Mouse (Mus musculus): ENCODE data around the gene Ccnf. TPM values are rescaled to one million over a fixed set of nuclear protein-coding genes. Genes with fewer than 3 reads are reported as not detected.

The Ccnf gene
- polyA plus RNA-seq, 1 experiment from 2014 or later, result 11.8 TPM

DNA sequence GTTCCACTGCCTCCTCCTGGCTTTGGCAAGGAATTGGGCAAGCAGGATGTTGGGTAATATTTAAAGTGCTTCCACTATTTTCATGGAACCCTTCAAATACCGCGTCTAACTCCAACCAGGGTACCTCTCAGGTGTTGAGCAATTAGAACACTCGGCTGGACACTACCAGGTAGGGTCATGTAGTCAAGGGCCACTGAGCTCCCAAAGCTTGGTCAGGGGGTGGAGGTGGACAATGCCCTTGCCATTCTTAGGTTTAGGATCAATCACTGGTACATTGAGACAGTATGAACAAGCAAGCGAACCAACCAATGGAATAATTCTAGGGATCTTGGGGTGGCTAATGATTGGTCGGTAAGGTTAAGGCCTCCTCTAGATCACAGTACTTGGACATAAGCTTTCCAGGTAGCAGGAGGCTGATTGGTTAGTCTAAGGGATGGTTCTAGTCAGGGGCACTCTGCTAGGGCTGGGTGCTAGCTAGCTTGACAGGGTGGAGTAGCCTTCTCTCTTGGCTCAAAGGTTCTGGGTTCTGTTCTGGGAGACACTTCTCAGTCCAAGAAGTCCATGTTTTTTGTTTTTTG is 38.8 kb downstream of the Ccnf start:
- no peak for DNase-seq (ENCODE audit: low spot score)
- peaks cover 19% of the 10 kb centered on the region for H3K4me1 ChIP-seq (replicated peaks; ENCODE audit: control insufficient read depth, insufficient read depth)

DNA sequence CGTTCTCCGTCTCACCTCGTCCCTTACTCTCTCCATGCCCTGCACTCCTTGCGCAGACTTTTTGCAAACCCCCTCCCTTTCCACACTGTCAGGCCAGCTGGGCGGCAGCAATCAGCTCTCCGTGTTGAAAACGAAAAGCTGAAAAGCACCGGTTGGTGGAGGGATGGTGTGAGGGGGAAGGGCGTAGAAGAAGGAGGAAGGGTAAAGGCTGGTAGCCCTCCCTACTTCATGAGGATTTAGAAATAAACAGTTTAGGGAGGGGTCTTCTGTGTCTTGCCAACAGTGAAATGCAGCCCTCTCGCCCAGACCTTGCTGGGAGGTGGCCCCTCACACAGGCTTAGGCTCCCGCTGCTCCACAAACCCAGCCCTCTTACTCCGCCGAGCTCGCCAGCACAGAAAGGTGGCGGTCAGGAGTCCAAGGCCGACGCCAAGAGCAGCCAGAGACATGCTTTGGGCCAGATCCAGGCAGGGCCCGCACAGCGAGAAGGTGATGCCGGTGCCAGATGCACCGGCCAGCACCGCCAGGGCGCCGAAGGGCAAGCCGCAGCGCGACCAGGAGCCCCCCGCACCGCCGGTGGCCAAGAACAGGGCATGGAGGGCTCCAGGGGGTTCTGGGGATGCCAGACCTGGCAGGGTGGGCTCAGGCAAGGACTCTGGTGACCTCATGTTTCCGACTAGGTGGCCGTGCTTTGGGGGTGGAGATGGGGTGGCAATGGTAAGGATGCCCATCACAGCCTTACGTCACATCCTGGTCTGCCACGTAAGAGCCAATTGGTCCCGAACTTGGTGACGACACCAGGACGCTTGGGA is 39.4 kb downstream of the Ccnf start:
- peak; percentile 12; the same call in 1 of the 2 replicates for ATAC-seq (ENCODE audit: low FRiP score, low TSS enrichment)
- Histone ChIP-seq H3K9ac (ENCODE audit: low read length) (peak overlapping the region; percentile 48; the same call in 1 of the 2 replicates), H3K27ac (replicated peaks) (peak overlapping the region; percentile 85)

More for the DNA sequence above, 38.8 kb downstream of the Ccnf start:
- TF ChIP-seq CTCF (IDR thresholded peaks at IDR 0.05; ENCODE audit: low read depth), result peak; percentile 51
- no peak for TF ChIP-seq EP300 (optimal IDR thresholded peaks at IDR 0.05)
- H3K4me3 ChIP-seq (ENCODE audit: low read depth, low read length), result peak overlapping the region; percentile 34; the same call in 1 of the 2 replicates
- peaks cover 3% of the 10 kb centered on the region; the same call in 1 of the 2 replicates for H3K27me3 ChIP-seq (ENCODE audit: control insufficient read depth, insufficient read depth, low read length)
- H3K4me2 ChIP-seq (replicated peaks; ENCODE audit: low read depth), result peak overlapping the region; percentile 69
- ATAC-seq (ENCODE audit: low FRiP score, low TSS enrichment), result no peak
- H3K36me3 ChIP-seq (ENCODE audit: control insufficient read depth, insufficient read depth, low read length), result no peaks in the 10 kb centered on the region
- no peak overlapping the region for H3K9ac ChIP-seq (ENCODE audit: low read length)
- WGBS, result 40% methylated on average over 5 of the region's 5 CpGs
- peak overlapping the region; percentile 85 for H3K27ac ChIP-seq (replicated peaks)
- H3K9me3 ChIP-seq (ENCODE audit: control insufficient read depth, low read length), result no peaks in the 10 kb centered on the region

DNA sequence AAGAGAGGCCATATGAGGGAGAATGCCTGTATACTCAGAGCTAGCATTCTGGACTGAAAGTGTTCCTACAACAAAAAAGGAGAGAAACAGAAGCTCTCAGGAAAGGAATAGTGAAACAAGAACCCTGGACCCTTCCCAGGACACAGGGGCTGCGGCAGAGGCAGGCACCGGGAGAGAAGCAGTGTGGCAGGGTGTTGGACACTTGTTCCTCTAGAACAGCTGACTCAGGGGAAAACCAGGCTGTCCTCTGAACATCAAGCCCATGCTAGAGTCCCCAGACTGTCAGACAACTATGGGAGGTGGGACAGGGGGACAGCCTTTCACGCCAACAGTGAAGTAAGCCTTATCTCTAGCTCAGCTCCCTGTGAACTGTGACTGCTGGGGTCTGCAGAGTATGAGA is 40.7 kb downstream of the Ccnf start:
- Histone ChIP-seq H3K36me3 (ENCODE audit: control insufficient read depth, insufficient read depth, low read length) (no peaks in the 10 kb centered on the region), H3K9ac (ENCODE audit: low read length) (no peak overlapping the region), H3K27ac (replicated peaks) (peak overlapping the region; percentile 85; the same call in 1 of the 2 replicates), H3K4me3 (ENCODE audit: low read depth, low read length) (no peak overlapping the region), H3K4me1 (replicated peaks; ENCODE audit: control insufficient read depth, insufficient read depth) (peaks cover 24% of the 10 kb centered on the region), H3K9me3 (ENCODE audit: control insufficient read depth, low read length) (no peaks in the 10 kb centered on the region), H3K4me2 (replicated peaks; ENCODE audit: low read depth) (no peak overlapping the region), H3K27me3 (ENCODE audit: control insufficient read depth, insufficient read depth, low read length) (peaks cover 3% of the 10 kb centered on the region; the same call in 1 of the 2 replicates)
- DNase-seq (ENCODE audit: low spot score), result no peak
- no peak for ATAC-seq (ENCODE audit: low FRiP score, low TSS enrichment)
- TF ChIP-seq EP300 (optimal IDR thresholded peaks at IDR 0.05), result no peak
- TF ChIP-seq CTCF (IDR thresholded peaks at IDR 0.05; ENCODE audit: low read depth), result no peak
- 79% methylated on average over 3 of the region's 3 CpGs for WGBS

More for the DNA sequence above, 39.4 kb downstream of the Ccnf start:
- H3K9me3 ChIP-seq (ENCODE audit: control insufficient read depth, low read length), result no peaks in the 10 kb centered on the region
- H3K36me3 ChIP-seq (ENCODE audit: control insufficient read depth, insufficient read depth, low read length), result no peaks in the 10 kb centered on the region
- TF ChIP-seq CTCF (IDR thresholded peaks at IDR 0.05; ENCODE audit: low read depth) (0 out of 2 replicates have a peak, but pooled peaks have one; percentile 12), EP300 (optimal IDR thresholded peaks at IDR 0.05) (no peak)
- peak overlapping the region; percentile 69 for H3K4me2 ChIP-seq (replicated peaks; ENCODE audit: low read depth)
- DNase-seq (ENCODE audit: low spot score), result peak; percentile 48
- peaks cover 19% of the 10 kb centered on the region for H3K4me1 ChIP-seq (replicated peaks; ENCODE audit: control insufficient read depth, insufficient read depth)
- 6% methylated on average over 37 of the region's 37 CpGs for WGBS
- peak overlapping the region; percentile 34 for H3K4me3 ChIP-seq (ENCODE audit: low read depth, low read length)
- peaks cover 3% of the 10 kb centered on the region; the same call in 1 of the 2 replicates for H3K27me3 ChIP-seq (ENCODE audit: control insufficient read depth, insufficient read depth, low read length)

DNA sequence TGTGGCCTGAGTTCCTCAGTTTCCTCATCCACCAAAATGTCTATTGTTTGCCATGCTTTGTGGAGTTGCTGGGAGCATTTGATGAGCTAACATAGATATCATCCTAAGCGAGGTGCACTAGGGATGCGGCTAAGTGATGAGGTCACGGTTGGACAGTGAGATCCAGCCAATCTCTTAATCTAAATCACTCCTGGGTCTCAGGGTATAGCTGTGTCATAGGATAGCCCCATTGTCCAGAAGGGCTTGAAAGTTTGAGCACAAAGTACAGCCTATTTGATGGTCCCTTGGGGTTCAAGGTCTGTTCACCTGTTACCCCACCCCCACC is 41.4 kb downstream of the Ccnf start:
- no peak for TF ChIP-seq CTCF (IDR thresholded peaks at IDR 0.05; ENCODE audit: low read depth)
- TF ChIP-seq EP300 (optimal IDR thresholded peaks at IDR 0.05), result no peak
- Histone ChIP-seq H3K4me1 (replicated peaks; ENCODE audit: control insufficient read depth, insufficient read depth) (peaks cover 25% of the 10 kb centered on the region), H3K27ac (replicated peaks) (peak overlapping the region; percentile 87), H3K4me2 (replicated peaks; ENCODE audit: low read depth) (no peak overlapping the region), H3K27me3 (ENCODE audit: control insufficient read depth, insufficient read depth, low read length) (peaks cover 3% of the 10 kb centered on the region; the same call in 1 of the 2 replicates), H3K9ac (ENCODE audit: low read length) (no peak overlapping the region), H3K36me3 (ENCODE audit: control insufficient read depth, insufficient read depth, low read length) (no peaks in the 10 kb centered on the region), H3K9me3 (ENCODE audit: control insufficient read depth, low read length) (no peaks in the 10 kb centered on the region), H3K4me3 (ENCODE audit: low read depth, low read length) (no peak overlapping the region)
- 56% methylated on average over 3 of the region's 3 CpGs for WGBS
- ATAC-seq (ENCODE audit: low FRiP score, low TSS enrichment), result no peak
- no peak for DNase-seq (ENCODE audit: low spot score)

DNA sequence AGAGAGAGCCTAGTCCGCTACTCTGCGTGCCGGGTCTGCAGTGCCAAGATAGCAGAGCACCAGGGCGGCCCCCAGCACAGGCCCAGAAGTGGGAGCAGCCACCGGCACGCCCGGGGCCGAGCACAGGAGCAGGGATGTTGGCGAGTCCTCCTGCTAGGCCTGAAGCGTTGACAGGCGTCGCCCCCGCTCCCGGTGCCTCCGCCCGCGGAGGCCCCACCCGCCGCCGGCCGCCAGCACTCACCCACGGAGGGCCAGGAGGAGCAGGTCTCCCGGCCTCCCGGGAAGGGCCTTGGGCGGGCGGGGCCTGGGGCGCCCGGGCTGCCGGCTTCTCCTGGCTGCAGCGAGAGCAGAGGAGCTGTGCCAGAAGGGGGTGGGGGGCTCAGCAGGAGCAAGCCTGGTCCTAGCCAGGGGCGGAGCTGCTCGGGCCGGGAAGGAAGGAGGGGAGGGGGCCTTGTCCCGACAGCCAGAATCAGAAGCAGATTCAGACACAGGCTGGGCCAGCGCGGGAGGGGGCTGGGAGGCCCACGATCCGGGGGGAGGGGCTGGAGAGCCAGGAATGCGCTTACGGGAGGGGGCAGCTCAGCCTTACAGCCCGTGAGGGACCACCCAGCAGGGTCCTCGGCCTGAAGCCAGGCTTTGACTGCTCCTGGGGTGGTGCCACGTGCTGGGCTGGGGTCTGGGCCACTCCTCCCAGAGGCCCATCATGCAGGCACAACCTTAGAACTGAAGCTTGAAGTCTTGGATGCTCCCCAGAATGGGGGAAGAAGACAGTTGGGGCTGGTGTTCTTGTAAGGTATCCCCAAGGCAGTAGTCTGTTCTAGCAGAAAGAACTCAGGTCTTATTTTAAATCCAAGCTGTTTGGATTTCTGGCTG is 42.0 kb downstream of the Ccnf start, which contains the start of gene Ntn3:
Gene Ntn3, minus strand, starts transcription at position 489 of the 873 bp plus-strand sequence.
- Histone ChIP-seq H3K4me3 (ENCODE audit: low read depth, low read length) (peak within 1 kb of the TSS; percentile 41), H3K9me3 (ENCODE audit: control insufficient read depth, low read length) (no peaks in the 10 kb centered on the region), H3K36me3 (ENCODE audit: control insufficient read depth, insufficient read depth, low read length) (no peaks in the 10 kb centered on the region), H3K4me2 (replicated peaks; ENCODE audit: low read depth) (peak within 1 kb of the TSS; percentile 95), H3K4me1 (replicated peaks; ENCODE audit: control insufficient read depth, insufficient read depth) (peaks cover 25% of the 10 kb centered on the region), H3K27me3 (ENCODE audit: control insufficient read depth, insufficient read depth, low read length) (peaks cover 3% of the 10 kb centered on the region; the same call in 1 of the 2 replicates), H3K9ac (ENCODE audit: low read length) (peak within 1 kb of the TSS; percentile 71), H3K27ac (replicated peaks) (peak within 1 kb of the TSS; percentile 87)
- DNase-seq (ENCODE audit: low spot score), result peak; percentile 66
- peak; percentile 35 for ATAC-seq (ENCODE audit: low FRiP score, low TSS enrichment)
- TF ChIP-seq EP300 (optimal IDR thresholded peaks at IDR 0.05) (no peak), CTCF (IDR thresholded peaks at IDR 0.05; ENCODE audit: low read depth) (no peak)
- WGBS, result 3% methylated on average over 40 of the region's 43 CpGs
